Mouse (Mus musculus): ENCODE data around the gene Ackr4. TPM values are rescaled to one million over a fixed set of nuclear protein-coding genes. Genes with fewer than 3 reads are reported as not detected.
A peak's percentile ranks its signal among the peaks of the same experiment; 100 is the strongest.

The Ackr4 gene
- polyA plus RNA-seq, 1 experiment = 7.7 TPM

DNA sequence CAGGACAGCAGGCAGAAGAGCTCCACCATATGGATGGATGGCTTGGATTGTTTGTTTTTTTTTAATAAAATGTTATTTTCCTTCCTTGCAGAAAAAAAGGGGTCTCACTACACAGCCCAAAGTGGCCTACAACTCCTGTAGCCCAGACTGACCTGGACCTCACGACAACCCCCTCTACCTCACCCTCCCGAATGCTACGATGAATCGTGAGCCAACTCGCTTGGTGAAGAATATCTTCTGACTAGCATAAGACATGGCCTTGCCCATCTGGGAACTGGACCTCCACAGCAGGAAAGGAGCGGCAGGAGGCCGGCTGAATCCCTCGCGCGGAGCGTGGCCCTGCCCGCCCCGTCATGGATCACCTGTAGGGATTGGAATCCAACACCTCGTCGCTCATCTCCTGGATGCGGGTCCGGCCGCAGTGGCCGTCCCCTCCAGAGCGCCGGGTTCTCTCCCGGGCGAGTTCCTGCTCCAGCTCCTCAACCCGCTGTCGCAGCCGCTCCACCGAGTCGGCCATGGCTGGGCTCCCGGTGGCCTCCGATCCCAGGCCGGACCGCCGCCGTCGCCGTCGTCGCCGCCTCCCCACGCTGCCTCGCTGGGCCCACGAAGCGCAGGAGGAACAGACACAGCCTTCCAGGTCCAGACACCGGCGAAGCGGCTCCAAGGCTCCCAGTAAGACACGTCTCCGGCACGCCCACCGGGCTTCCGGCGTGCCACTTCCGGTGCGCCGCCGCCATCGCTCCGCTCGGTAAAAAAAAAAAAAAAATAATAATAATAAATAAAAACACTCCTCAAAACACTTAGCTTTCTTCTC lies 64.1 kb downstream of the Ackr4 start, which contains the start of gene Uba5:
TSS of gene Uba5 (minus strand) at position 705 of the 814 bp plus-strand sequence.
- no peaks in the 10 kb centered on the region for H3K4me1 ChIP-seq (ENCODE audit: control insufficient read depth, insufficient read depth, low read length)
- TF ChIP-seq CTCF (IDR thresholded peaks at IDR 0.05; ENCODE audit: low read depth, low read length) (no peak), EP300 (IDR thresholded peaks at IDR 0.05; ENCODE audit: insufficient read depth, low read depth, low read length) (no peak), POLR2A (IDR thresholded peaks at IDR 0.05; ENCODE audit: insufficient read depth, low read length) (no peak)
- peak within 1 kb of the TSS; percentile 24; the same call in 1 of the 2 replicates for H3K27ac ChIP-seq (ENCODE audit: insufficient read depth, low read length)
- H3K9ac ChIP-seq (ENCODE audit: low read depth, poor library complexity, severe bottlenecking) = peak within 1 kb of the TSS; percentile 85
- H3K36me3 ChIP-seq (ENCODE audit: control insufficient read depth, insufficient read depth, low read length, poor library complexity, severe bottlenecking) = peaks cover 4% of the 10 kb centered on the region
- H3K9me3 ChIP-seq (replicated peaks; ENCODE audit: control insufficient read depth, insufficient read depth, low read length, poor library complexity, severe bottlenecking) = no peaks in the 10 kb centered on the region
- no peaks in the 10 kb centered on the region for H3K27me3 ChIP-seq (ENCODE audit: control insufficient read depth, insufficient read depth, low read length, poor library complexity, severe bottlenecking)
- H3K4me3 ChIP-seq (ENCODE audit: low read depth, low read length) = peak within 1 kb of the TSS; percentile 100

DNA sequence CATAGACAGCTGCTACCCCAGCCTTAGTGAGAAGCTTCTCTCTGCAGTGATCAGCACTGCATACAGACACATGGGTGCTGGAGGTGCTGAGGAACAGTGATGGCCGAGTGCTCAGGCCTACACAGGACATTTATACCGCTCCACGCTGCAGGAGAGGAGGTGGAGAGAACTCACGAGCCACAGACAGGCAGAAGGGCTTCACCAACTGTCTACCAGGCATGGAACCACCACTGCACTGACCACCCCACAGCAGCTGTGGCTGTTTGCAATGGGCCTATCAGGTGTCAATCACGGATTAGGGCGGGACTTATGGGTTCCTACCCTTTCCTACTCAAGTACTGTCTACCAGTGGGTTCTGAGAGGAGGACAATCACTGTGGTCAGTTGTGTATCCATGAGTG lies 75.7 kb downstream of the Ackr4 start:
- H3K4me3 ChIP-seq (ENCODE audit: low read depth, low read length) = no peak overlapping the region
- H3K9ac ChIP-seq (ENCODE audit: low read depth, poor library complexity, severe bottlenecking) = no peak overlapping the region
- peaks cover 28% of the 10 kb centered on the region for H3K36me3 ChIP-seq (ENCODE audit: control insufficient read depth, insufficient read depth, low read length, poor library complexity, severe bottlenecking)
- no peaks in the 10 kb centered on the region for H3K4me1 ChIP-seq (ENCODE audit: control insufficient read depth, insufficient read depth, low read length)
- H3K27ac ChIP-seq (ENCODE audit: insufficient read depth, low read length) = no peak overlapping the region
- no peaks in the 10 kb centered on the region for H3K27me3 ChIP-seq (ENCODE audit: control insufficient read depth, insufficient read depth, low read length, poor library complexity, severe bottlenecking)
- TF ChIP-seq POLR2A (IDR thresholded peaks at IDR 0.05; ENCODE audit: insufficient read depth, low read length) (no peak), CTCF (IDR thresholded peaks at IDR 0.05; ENCODE audit: low read depth, low read length) (no peak), EP300 (IDR thresholded peaks at IDR 0.05; ENCODE audit: insufficient read depth, low read depth, low read length) (no peak)
- H3K9me3 ChIP-seq (replicated peaks; ENCODE audit: control insufficient read depth, insufficient read depth, low read length, poor library complexity, severe bottlenecking) = peaks cover 6% of the 10 kb centered on the region; the same call in 1 of the 2 replicates

DNA sequence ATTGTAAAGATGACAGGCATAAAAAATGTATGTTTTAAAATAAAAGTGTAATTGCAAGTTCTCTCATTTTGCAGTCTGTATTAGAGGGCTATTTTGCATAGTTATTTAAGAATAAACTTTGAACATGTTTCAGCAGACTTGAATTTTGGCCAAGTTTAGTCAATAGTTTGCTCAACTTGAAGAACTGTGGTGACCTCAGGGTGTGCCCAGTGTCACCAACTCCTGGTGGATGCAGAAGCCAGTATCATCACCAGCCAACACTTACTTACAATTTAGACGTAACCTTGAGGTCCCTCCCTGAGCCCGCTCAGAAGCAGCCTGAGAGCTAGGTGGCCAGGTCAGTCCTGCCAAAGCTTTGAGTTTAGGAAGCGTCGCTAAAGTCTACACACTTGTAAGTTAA lies 83.1 kb downstream of the Ackr4 start:
- TF ChIP-seq POLR2A (IDR thresholded peaks at IDR 0.05; ENCODE audit: insufficient read depth, low read length) (no peak), CTCF (IDR thresholded peaks at IDR 0.05; ENCODE audit: low read depth, low read length) (no peak), EP300 (IDR thresholded peaks at IDR 0.05; ENCODE audit: insufficient read depth, low read depth, low read length) (no peak)
- Histone ChIP-seq H3K27ac (ENCODE audit: insufficient read depth, low read length) (no peak overlapping the region), H3K36me3 (ENCODE audit: control insufficient read depth, insufficient read depth, low read length, poor library complexity, severe bottlenecking) (no peaks in the 10 kb centered on the region; the same call in 1 of the 2 replicates), H3K9ac (ENCODE audit: low read depth, poor library complexity, severe bottlenecking) (no peak overlapping the region), H3K27me3 (ENCODE audit: control insufficient read depth, insufficient read depth, low read length, poor library complexity, severe bottlenecking) (no peaks in the 10 kb centered on the region), H3K9me3 (replicated peaks; ENCODE audit: control insufficient read depth, insufficient read depth, low read length, poor library complexity, severe bottlenecking) (no peaks in the 10 kb centered on the region), H3K4me1 (ENCODE audit: control insufficient read depth, insufficient read depth, low read length) (no peaks in the 10 kb centered on the region), H3K4me3 (ENCODE audit: low read depth, low read length) (no peak overlapping the region)

DNA sequence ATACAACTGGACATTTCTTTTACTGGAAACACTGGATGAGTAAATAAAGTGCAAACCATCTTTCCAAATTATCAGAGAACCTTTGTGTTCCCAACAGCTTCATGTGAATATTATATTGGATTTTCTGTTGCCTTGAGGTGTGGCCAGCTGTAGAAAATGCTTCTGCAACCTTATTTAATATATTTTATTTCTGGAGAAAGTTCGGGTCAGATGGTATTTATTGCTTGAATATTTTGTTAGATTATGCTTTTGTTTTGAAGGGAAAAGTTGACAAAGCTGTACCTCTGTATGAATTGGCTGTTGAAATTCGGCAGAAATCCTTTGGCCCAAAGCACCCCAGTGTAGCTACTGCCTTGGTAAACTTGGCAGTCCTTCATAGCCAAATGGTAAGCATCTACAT lies 86.4 kb downstream of the Ackr4 start, which contains the start of gene Gm28305:
TSS of gene Gm28305 (plus strand) at position 301 of the 400 bp plus-strand sequence.
- H3K27me3 ChIP-seq (ENCODE audit: control insufficient read depth, insufficient read depth, low read length, poor library complexity, severe bottlenecking) = no peaks in the 10 kb centered on the region
- no peaks in the 10 kb centered on the region for H3K4me1 ChIP-seq (ENCODE audit: control insufficient read depth, insufficient read depth, low read length)
- no peak within 1 kb of the TSS for H3K4me3 ChIP-seq (ENCODE audit: low read depth, low read length)
- no peak within 1 kb of the TSS for H3K27ac ChIP-seq (ENCODE audit: insufficient read depth, low read length)
- no peaks in the 10 kb centered on the region for H3K36me3 ChIP-seq (ENCODE audit: control insufficient read depth, insufficient read depth, low read length, poor library complexity, severe bottlenecking)
- H3K9me3 ChIP-seq (replicated peaks; ENCODE audit: control insufficient read depth, insufficient read depth, low read length, poor library complexity, severe bottlenecking) = no peaks in the 10 kb centered on the region
- H3K9ac ChIP-seq (ENCODE audit: low read depth, poor library complexity, severe bottlenecking) = no peak within 1 kb of the TSS
- TF ChIP-seq POLR2A (IDR thresholded peaks at IDR 0.05; ENCODE audit: insufficient read depth, low read length) = no peak
- no peak for TF ChIP-seq EP300 (IDR thresholded peaks at IDR 0.05; ENCODE audit: insufficient read depth, low read depth, low read length)
- TF ChIP-seq CTCF (IDR thresholded peaks at IDR 0.05; ENCODE audit: low read depth, low read length) = no peak

DNA sequence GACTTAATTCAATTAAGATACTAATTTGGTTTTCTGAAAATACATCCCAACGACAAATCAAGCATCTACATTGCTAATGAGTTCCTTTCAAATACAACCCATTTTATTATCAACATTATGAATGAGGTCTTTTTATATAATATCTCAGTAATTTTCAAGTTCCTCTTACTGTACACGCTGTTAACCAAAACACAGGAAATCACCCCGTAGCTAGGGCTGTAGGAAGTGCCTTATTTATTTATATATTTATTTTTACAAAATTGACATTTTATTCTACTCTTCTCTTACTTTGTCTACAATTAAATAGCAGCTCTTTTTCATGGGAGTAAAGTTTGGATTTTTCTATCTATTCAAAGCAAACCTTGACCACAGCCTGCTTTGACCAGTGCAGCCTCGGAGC lies 87.0 kb downstream of the Ackr4 start:
- Histone ChIP-seq H3K9ac (ENCODE audit: low read depth, poor library complexity, severe bottlenecking) (no peak overlapping the region), H3K27ac (ENCODE audit: insufficient read depth, low read length) (no peak overlapping the region), H3K36me3 (ENCODE audit: control insufficient read depth, insufficient read depth, low read length, poor library complexity, severe bottlenecking) (no peaks in the 10 kb centered on the region), H3K4me1 (ENCODE audit: control insufficient read depth, insufficient read depth, low read length) (no peaks in the 10 kb centered on the region), H3K9me3 (replicated peaks; ENCODE audit: control insufficient read depth, insufficient read depth, low read length, poor library complexity, severe bottlenecking) (no peaks in the 10 kb centered on the region), H3K4me3 (ENCODE audit: low read depth, low read length) (no peak overlapping the region), H3K27me3 (ENCODE audit: control insufficient read depth, insufficient read depth, low read length, poor library complexity, severe bottlenecking) (no peaks in the 10 kb centered on the region)
- TF ChIP-seq POLR2A (IDR thresholded peaks at IDR 0.05; ENCODE audit: insufficient read depth, low read length) = no peak
- TF ChIP-seq EP300 (IDR thresholded peaks at IDR 0.05; ENCODE audit: insufficient read depth, low read depth, low read length) = no peak
- TF ChIP-seq CTCF (IDR thresholded peaks at IDR 0.05; ENCODE audit: low read depth, low read length) = no peak
